In the genomic region with DNA sequence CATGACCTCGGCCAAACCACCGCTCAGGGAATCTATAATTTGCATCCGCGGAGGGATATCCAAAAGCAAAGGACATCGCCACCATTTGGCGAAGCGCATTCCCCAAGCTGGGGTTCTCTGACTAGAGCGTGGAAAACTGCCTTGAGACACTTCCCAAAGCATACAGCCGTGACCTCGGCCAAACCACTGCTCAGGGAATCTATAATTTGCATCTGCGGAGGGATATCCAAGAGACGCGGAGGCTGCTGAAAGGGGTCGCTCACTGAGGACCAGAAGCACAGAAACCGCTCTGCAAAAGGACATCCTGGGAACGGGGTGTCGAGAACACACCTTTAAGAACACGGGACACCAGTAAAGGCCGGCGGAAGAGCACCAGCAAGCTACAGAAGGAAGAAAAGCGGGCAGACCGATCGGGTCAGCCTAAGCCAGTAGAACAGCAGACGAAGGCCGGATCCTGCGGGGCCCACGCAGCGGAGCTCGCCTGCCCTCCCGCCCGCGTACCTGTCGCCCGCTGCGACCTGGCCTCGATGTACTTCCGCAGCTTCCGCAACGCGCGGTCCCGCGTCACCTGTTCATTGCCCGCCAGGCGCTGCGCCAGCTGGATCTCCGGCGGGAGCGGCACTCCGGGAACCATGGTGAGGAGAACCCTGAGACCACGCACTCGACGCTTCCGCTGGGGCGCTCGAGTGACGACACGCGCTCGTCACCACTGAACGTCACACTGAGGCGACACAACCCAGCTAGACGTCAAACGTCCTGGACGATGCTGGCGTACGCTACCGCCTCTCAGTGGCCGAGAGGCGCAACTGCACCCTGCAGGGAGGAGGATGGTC, we compare ENCODE assay signal across 8 mouse cellular contexts. TPM values are rescaled to one million over a fixed set of nuclear protein-coding genes. Genes with fewer than 3 reads are reported as not detected.
A peak's percentile ranks its signal among the peaks of the same experiment; 100 is the strongest.
DNase-seq lines count a peak whose midpoint lies in the region; ATAC-seq and TF ChIP-seq lines count a peak whose summit lies in the region.

A gene (minus strand): TSS at position 725 of the 833 bp plus-strand sequence.

- peak; percentile 66; the same call in 1 of the 2 replicates for TF ChIP-seq EP300 in ES-Bruce4 (IDR thresholded peaks at IDR 0.05; ENCODE audit: insufficient read depth, low read depth, low read length)
- TF ChIP-seq EP300 in liver, postnatal 0 days (IDR thresholded peaks at IDR 0.05; ENCODE audit: low read depth): no peak

- WGBS in forebrain, embryonic 13.5 days: under 1% methylated on average over 70 of the region's 70 CpGs
- WGBS in large intestine, adult 2 months: under 1% methylated on average over 70 of the region's 70 CpGs
- 1% methylated on average over 65 of the region's 70 CpGs for WGBS in liver, postnatal 0 days (ENCODE audit: insufficient replicate concordance)
- WGBS in neural tube, embryonic 14.5 days: under 1% methylated on average over 70 of the region's 70 CpGs

- peak within 1 kb of the TSS; percentile 69 for H3K4me2 ChIP-seq in forebrain, embryonic 13.5 days
- peak within 1 kb of the TSS; percentile 83 for H3K4me2 ChIP-seq in liver, postnatal 0 days (ENCODE audit: low read depth, low read length)
- H3K4me2 ChIP-seq in neural tube, embryonic 14.5 days (ENCODE audit: low read depth, low read length): peak within 1 kb of the TSS; percentile 48

- peak within 1 kb of the TSS; percentile 75 for H3K4me3 ChIP-seq in ES-Bruce4 (ENCODE audit: low read depth, low read length)
- H3K4me3 ChIP-seq in forebrain, embryonic 13.5 days: peak within 1 kb of the TSS; percentile 95
- peak within 1 kb of the TSS; percentile 76 for H3K4me3 ChIP-seq in liver, postnatal 0 days (ENCODE audit: low read depth, low read length)
- peak within 1 kb of the TSS; percentile 77 for H3K4me3 ChIP-seq in neural tube, embryonic 14.5 days (ENCODE audit: low read depth, low read length)

- peak; percentile 85 for ATAC-seq in cerebellum, adult (ENCODE audit: insufficient number of reproducible peaks, low FRiP score, low TSS enrichment)
- peak; percentile 97 for ATAC-seq in forebrain, embryonic 13.5 days
- peak; percentile 95 for ATAC-seq in liver, postnatal 0 days
- peak; percentile 96 for ATAC-seq in neural tube, embryonic 14.5 days (ENCODE audit: low read depth)

- peak; percentile 95 to 97 for DNase-seq in heart, postnatal 10 days
- DNase-seq in large intestine, adult 2 months (ENCODE audit: low read depth, low spot score): peak; percentile 61
- DNase-seq in liver, postnatal 0 days: peak; percentile 95
- peak; percentile 95 for DNase-seq in testis, postnatal 10 days (ENCODE audit: low spot score)

- peak within 1 kb of the TSS; percentile 58 for H3K9ac ChIP-seq in ES-Bruce4 (ENCODE audit: low read depth, poor library complexity, severe bottlenecking)
- peak within 1 kb of the TSS; percentile 87 for H3K9ac ChIP-seq in forebrain, embryonic 13.5 days
- peak within 1 kb of the TSS; percentile 74 for H3K9ac ChIP-seq in liver, postnatal 0 days (replicated peaks)
- H3K9ac ChIP-seq in neural tube, embryonic 14.5 days (replicated peaks; ENCODE audit: low read depth, low read length): peak within 1 kb of the TSS; percentile 75

- TF ChIP-seq POLR2A in ES-Bruce4 (IDR thresholded peaks at IDR 0.05; ENCODE audit: insufficient read depth, low read length): no peak

- H3K9me3 ChIP-seq in ES-Bruce4 (replicated peaks; ENCODE audit: control insufficient read depth, insufficient read depth, low read length, poor library complexity, severe bottlenecking): no peaks in the 10 kb centered on the region
- H3K9me3 ChIP-seq in forebrain, embryonic 13.5 days (replicated peaks): no peaks in the 10 kb centered on the region
- H3K9me3 ChIP-seq in liver, postnatal 0 days (ENCODE audit: low read length): no peaks in the 10 kb centered on the region
- H3K9me3 ChIP-seq in neural tube, embryonic 14.5 days (ENCODE audit: control insufficient read depth, low read length): no peaks in the 10 kb centered on the region

- no peak within 1 kb of the TSS for H3K27ac ChIP-seq in ES-Bruce4 (ENCODE audit: insufficient read depth, low read length)
- peak within 1 kb of the TSS; percentile 81 for H3K27ac ChIP-seq in forebrain, embryonic 13.5 days
- H3K27ac ChIP-seq in liver, postnatal 0 days (ENCODE audit: low read depth): peak within 1 kb of the TSS; percentile 75
- H3K27ac ChIP-seq in neural tube, embryonic 14.5 days (ENCODE audit: low read depth, low read length): peak within 1 kb of the TSS; percentile 85

- no peaks in the 10 kb centered on the region for H3K27me3 ChIP-seq in ES-Bruce4 (ENCODE audit: control insufficient read depth, insufficient read depth, low read length, poor library complexity, severe bottlenecking)
- no peaks in the 10 kb centered on the region for H3K27me3 ChIP-seq in forebrain, embryonic 13.5 days
- H3K27me3 ChIP-seq in liver, postnatal 0 days (ENCODE audit: insufficient read depth, low read length): no peaks in the 10 kb centered on the region
- H3K27me3 ChIP-seq in neural tube, embryonic 14.5 days (ENCODE audit: control insufficient read depth, insufficient read depth, low read length): no peaks in the 10 kb centered on the region

- TF ChIP-seq CTCF in ES-Bruce4 (IDR thresholded peaks at IDR 0.05; ENCODE audit: low read depth, low read length): peak; percentile 100
- TF ChIP-seq CTCF in liver, postnatal 0 days (IDR thresholded peaks at IDR 0.05; ENCODE audit: low read depth): peak; percentile 100

- intact Hi-C loops in heart, postnatal 10 days (cut with DNase I): no loop called here

- no peaks in the 10 kb centered on the region for H3K4me1 ChIP-seq in ES-Bruce4 (ENCODE audit: control insufficient read depth, insufficient read depth, low read length)
- peaks cover 15% of the 10 kb centered on the region for H3K4me1 ChIP-seq in forebrain, embryonic 13.5 days
- H3K4me1 ChIP-seq in liver, postnatal 0 days (ENCODE audit: insufficient read depth): peaks cover 13% of the 10 kb centered on the region
- peaks cover 9% of the 10 kb centered on the region for H3K4me1 ChIP-seq in neural tube, embryonic 14.5 days (ENCODE audit: control insufficient read depth, insufficient read depth, low read length)

- H3K36me3 ChIP-seq in ES-Bruce4 (ENCODE audit: control insufficient read depth, insufficient read depth, low read length, poor library complexity, severe bottlenecking): peaks cover 18% of the 10 kb centered on the region
- H3K36me3 ChIP-seq in forebrain, embryonic 13.5 days (ENCODE audit: poor library complexity, severe bottlenecking): peaks cover 35% of the 10 kb centered on the region
- peaks cover 33% of the 10 kb centered on the region for H3K36me3 ChIP-seq in liver, postnatal 0 days (replicated peaks; ENCODE audit: insufficient read depth, low read length)
- peaks cover 20% of the 10 kb centered on the region for H3K36me3 ChIP-seq in neural tube, embryonic 14.5 days (ENCODE audit: control insufficient read depth, insufficient read depth, low read length)

RNA-seq across cellular contexts. Expression of the gene that starts here (rescaled TPM):
- 132 and 136 TPM in 2 replicates for polyA plus RNA-seq in ES-Bruce4 (2011; ENCODE audit: insufficient read depth, insufficient read length, low read depth, missing spikeins)
- polyA plus RNA-seq in forebrain, embryonic 13.5 days (2015; fragmentation: Nextera tagmentation; extraction: Ambion mirVana): 354 and 366 TPM in 2 replicates
- total RNA-seq in heart, postnatal 10 days (2021): 100 to 1,000 TPM; 120 to 122 TPM
- 47.5 and 60.2 TPM in 2 replicates for polyA plus RNA-seq in large intestine, adult 2 months (2012; rRNA removed)
- 93.5 and 95.5 TPM in 2 replicates for polyA plus RNA-seq in liver, postnatal 0 days (2015; fragmentation: Nextera tagmentation; extraction: Ambion mirVana)
- 312 and 336 TPM in 2 replicates for polyA plus RNA-seq in neural tube, embryonic 14.5 days (2014; fragmentation: Nextera tagmentation; extraction: Ambion mirVana)
